Mouse (Mus musculus): ENCODE results near the gene Gucy2e. TPM values are rescaled to one million over a fixed set of nuclear protein-coding genes. Genes with fewer than 3 reads are reported as not detected.

Gucy2e gene
- 0.04 and 0.06 TPM in 2 replicates for polyA plus RNA-seq (2016; fragmentation: Nextera tagmentation; extraction: Ambion mirVana)

- DNase-seq (ENCODE audit: extremely low spot score, low spot score): peak; percentile 37
- no peaks in the 10 kb centered on the region for H3K9me3 ChIP-seq
- peaks cover 69% of the 10 kb centered on the region for H3K27me3 ChIP-seq (ENCODE audit: poor library complexity, severe bottlenecking)
- no peaks in the 10 kb centered on the region for H3K36me3 ChIP-seq (replicated peaks)
- H3K27ac ChIP-seq: peak within 1 kb of the TSS; percentile 65
- WGBS: 14% methylated on average over 13 of the region's 13 CpGs
- peak within 1 kb of the TSS; percentile 55 for H3K4me3 ChIP-seq
- peaks cover 28% of the 10 kb centered on the region for H3K4me1 ChIP-seq
Measured at GRCm38 (mm10) chr11:69236926-69237260, at the start of gene Gucy2e. Gucy2e (minus strand) TSS chr11:69237036.

GRCm38 (mm10) chr11:69277267-69277666 is 40.4 kb upstream of the Gucy2e start:
- no peaks in the 10 kb centered on the region for H3K36me3 ChIP-seq (replicated peaks)
- H3K9me3 ChIP-seq: no peaks in the 10 kb centered on the region
- H3K4me3 ChIP-seq: no peak overlapping the region
- H3K27me3 ChIP-seq (ENCODE audit: poor library complexity, severe bottlenecking): no peaks in the 10 kb centered on the region
- no peaks in the 10 kb centered on the region for H3K4me1 ChIP-seq
- 69% methylated on average over 5 of the region's 5 CpGs for WGBS
- no peak for DNase-seq (ENCODE audit: extremely low spot score, low spot score)
- no peak overlapping the region for H3K27ac ChIP-seq

- 88% methylated on average over 2 of the region's 2 CpGs for WGBS
- Histone ChIP-seq H3K27me3 (ENCODE audit: poor library complexity, severe bottlenecking) (peaks cover 3% of the 10 kb centered on the region; the same call in 1 of the 2 replicates), H3K27ac (no peak overlapping the region)
Measured at GRCm38 (mm10) chr11:69276081-69276480, 39.2 kb upstream of the Gucy2e start.

GRCm38 (mm10) chr11:69275650-69276049 is 38.8 kb upstream of the Gucy2e start:
- no peak for DNase-seq (ENCODE audit: extremely low spot score, low spot score)
- WGBS: 87% methylated on average over 6 of the region's 6 CpGs
- no peak overlapping the region for H3K4me3 ChIP-seq
- H3K9me3 ChIP-seq: no peaks in the 10 kb centered on the region
- H3K27ac ChIP-seq: no peak overlapping the region
- no peaks in the 10 kb centered on the region for H3K36me3 ChIP-seq (replicated peaks)
- peaks cover 4% of the 10 kb centered on the region for H3K27me3 ChIP-seq (ENCODE audit: poor library complexity, severe bottlenecking)
- H3K4me1 ChIP-seq: no peaks in the 10 kb centered on the region

More at GRCm38 (mm10) chr11:69276081-69276480, 39.2 kb upstream of the Gucy2e start:
- Histone ChIP-seq H3K4me3 (no peak overlapping the region), H3K4me1 (no peaks in the 10 kb centered on the region), H3K36me3 (replicated peaks) (no peaks in the 10 kb centered on the region), H3K9me3 (no peaks in the 10 kb centered on the region)
- DNase-seq (ENCODE audit: extremely low spot score, low spot score): no peak

- Histone ChIP-seq H3K36me3 (replicated peaks) (no peaks in the 10 kb centered on the region), H3K27me3 (ENCODE audit: poor library complexity, severe bottlenecking) (peaks cover 23% of the 10 kb centered on the region), H3K9me3 (no peaks in the 10 kb centered on the region), H3K4me3 (no peak overlapping the region), H3K4me1 (peaks cover 8% of the 10 kb centered on the region), H3K27ac (no peak overlapping the region)
- DNase-seq (ENCODE audit: extremely low spot score, low spot score): peak; percentile 80
- 39% methylated on average over 16 of the region's 16 CpGs for WGBS
Measured at GRCm38 (mm10) chr11:69272122-69272740, 35.4 kb upstream of the Gucy2e start.

GRCm38 (mm10) chr11:69269575-69269974 is 32.7 kb upstream of the Gucy2e start:
- peaks cover 23% of the 10 kb centered on the region for H3K27me3 ChIP-seq (ENCODE audit: poor library complexity, severe bottlenecking)
- DNase-seq (ENCODE audit: extremely low spot score, low spot score): peak; percentile 67
- no peaks in the 10 kb centered on the region for H3K9me3 ChIP-seq
- 23% methylated on average over 13 of the region's 13 CpGs for WGBS
- H3K4me3 ChIP-seq: no peak overlapping the region
- H3K27ac ChIP-seq: no peak overlapping the region
- H3K4me1 ChIP-seq: peaks cover 17% of the 10 kb centered on the region
- H3K36me3 ChIP-seq (replicated peaks): no peaks in the 10 kb centered on the region

GRCm38 (mm10) chr11:69268100-69268499 is 31.3 kb upstream of the Gucy2e start:
- Histone ChIP-seq H3K27me3 (ENCODE audit: poor library complexity, severe bottlenecking) (peaks cover 23% of the 10 kb centered on the region), H3K36me3 (replicated peaks) (no peaks in the 10 kb centered on the region), H3K27ac (no peak overlapping the region), H3K9me3 (no peaks in the 10 kb centered on the region), H3K4me1 (peaks cover 17% of the 10 kb centered on the region), H3K4me3 (no peak overlapping the region)
- no peak for DNase-seq (ENCODE audit: extremely low spot score, low spot score)
- WGBS: 87% methylated on average over 13 of the region's 13 CpGs

GRCm38 (mm10) chr11:69267341-69267740 is 30.5 kb upstream of the Gucy2e start:
- H3K36me3 ChIP-seq (replicated peaks): no peaks in the 10 kb centered on the region
- 33% methylated on average over 7 of the region's 7 CpGs for WGBS
- H3K27ac ChIP-seq: no peak overlapping the region
- H3K4me3 ChIP-seq: no peak overlapping the region
- no peaks in the 10 kb centered on the region for H3K9me3 ChIP-seq
- H3K4me1 ChIP-seq: peaks cover 17% of the 10 kb centered on the region
- DNase-seq (ENCODE audit: extremely low spot score, low spot score): peak; percentile 34
- peaks cover 23% of the 10 kb centered on the region for H3K27me3 ChIP-seq (ENCODE audit: poor library complexity, severe bottlenecking)

- DNase-seq (ENCODE audit: extremely low spot score, low spot score): no peak
- peak overlapping the region; percentile 12; the same call in 1 of the 2 replicates for H3K4me3 ChIP-seq
- H3K27ac ChIP-seq: no peak overlapping the region
- no peaks in the 10 kb centered on the region for H3K9me3 ChIP-seq
- H3K36me3 ChIP-seq (replicated peaks): no peaks in the 10 kb centered on the region
- 32% methylated on average over 10 of the region's 10 CpGs for WGBS
- peaks cover 17% of the 10 kb centered on the region for H3K4me1 ChIP-seq
- H3K27me3 ChIP-seq (ENCODE audit: poor library complexity, severe bottlenecking): peaks cover 20% of the 10 kb centered on the region
Measured at GRCm38 (mm10) chr11:69266253-69266652, 29.4 kb upstream of the Gucy2e start.

GRCm38 (mm10) chr11:69265410-69265809 is 28.6 kb upstream of the Gucy2e start:
- no peaks in the 10 kb centered on the region for H3K9me3 ChIP-seq
- no peak for DNase-seq (ENCODE audit: extremely low spot score, low spot score)
- H3K27me3 ChIP-seq (ENCODE audit: poor library complexity, severe bottlenecking): peaks cover 16% of the 10 kb centered on the region
- no peak overlapping the region for H3K27ac ChIP-seq
- 77% methylated on average over 9 of the region's 9 CpGs for WGBS
- H3K4me1 ChIP-seq: peaks cover 17% of the 10 kb centered on the region
- no peaks in the 10 kb centered on the region for H3K36me3 ChIP-seq (replicated peaks)
- no peak overlapping the region for H3K4me3 ChIP-seq

- H3K27ac ChIP-seq: no peak overlapping the region
- H3K36me3 ChIP-seq (replicated peaks): no peaks in the 10 kb centered on the region
- DNase-seq (ENCODE audit: extremely low spot score, low spot score): no peak
- H3K9me3 ChIP-seq: no peaks in the 10 kb centered on the region
- no peak overlapping the region for H3K4me3 ChIP-seq
- H3K27me3 ChIP-seq (ENCODE audit: poor library complexity, severe bottlenecking): peaks cover 9% of the 10 kb centered on the region
- 82% methylated on average over 2 of the region's 2 CpGs for WGBS
- peaks cover 17% of the 10 kb centered on the region for H3K4me1 ChIP-seq
Measured at GRCm38 (mm10) chr11:69264276-69264675, 27.4 kb upstream of the Gucy2e start.

- no peaks in the 10 kb centered on the region for H3K9me3 ChIP-seq
- no peak overlapping the region for H3K4me3 ChIP-seq
- 93% methylated on average over 1 of the region's 1 CpGs for WGBS
- H3K36me3 ChIP-seq (replicated peaks): no peaks in the 10 kb centered on the region
- no peaks in the 10 kb centered on the region for H3K4me1 ChIP-seq
- no peak for DNase-seq (ENCODE audit: extremely low spot score, low spot score)
- no peak overlapping the region for H3K27ac ChIP-seq
- H3K27me3 ChIP-seq (ENCODE audit: poor library complexity, severe bottlenecking): peaks cover 5% of the 10 kb centered on the region; the same call in 1 of the 2 replicates
Measured at GRCm38 (mm10) chr11:69260111-69260510, 23.3 kb upstream of the Gucy2e start.

- WGBS: 58% methylated on average over 5 of the region's 5 CpGs
- H3K4me1 ChIP-seq: peaks cover 5% of the 10 kb centered on the region
- H3K4me3 ChIP-seq: no peak overlapping the region
- peaks cover 5% of the 10 kb centered on the region; the same call in 1 of the 2 replicates for H3K27me3 ChIP-seq (ENCODE audit: poor library complexity, severe bottlenecking)
- peak; percentile 42 for DNase-seq (ENCODE audit: extremely low spot score, low spot score)
- H3K36me3 ChIP-seq (replicated peaks): no peaks in the 10 kb centered on the region
- no peaks in the 10 kb centered on the region for H3K9me3 ChIP-seq
- H3K27ac ChIP-seq: no peak overlapping the region
Measured at GRCm38 (mm10) chr11:69258287-69258686, 21.5 kb upstream of the Gucy2e start.

Measured in forebrain, embryonic 10.5 days (tissue).